Mouse (Mus musculus) induced T-regulatory cell, adult 2 months (primary cell): ENCODE measurements around the gene Cyp2j6.
"Not testable (repeated sequence)": the region's sequence is repeated elsewhere in the genome, so short reads cannot be mapped to it uniquely, and the experiment has no call there.

Experiments
- DNase-seq: peaks from one replicate; pipeline ENCODE4 v3.0.0-alpha.2; 2012; ENCODE audit warnings: low read depth

The Cyp2j6 gene

GRCm38 (mm10) chr4:96553133-96553819, at the start of gene Cyp2j6:
Gene Cyp2j6 (minus strand): TSS chr4:96553661.
- DNase-seq: no peak

DNA sequence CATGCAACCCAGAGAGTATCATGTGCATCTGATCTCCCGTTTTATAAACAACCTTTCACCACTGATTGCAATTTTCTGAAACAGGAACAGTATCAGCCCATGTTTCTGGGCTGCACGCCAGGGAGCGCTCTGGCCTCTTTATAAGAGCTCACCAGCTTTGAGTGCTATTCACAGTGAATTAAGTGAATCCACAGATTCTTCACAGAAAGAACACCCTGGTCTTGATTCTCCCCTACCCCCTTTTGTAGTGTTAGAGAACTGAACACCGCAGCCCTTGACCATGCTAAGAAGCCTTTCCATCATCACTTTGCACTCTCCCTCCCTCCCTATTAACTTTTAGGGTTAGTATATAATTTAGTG, 38.3 kb upstream of the Cyp2j6 start:
- no peak for DNase-seq

- no peak for DNase-seq
These were observed 37.7 kb upstream of the Cyp2j6 start, which contains the start of gene Cyp2j9 for GRCm38 (mm10) chr4:96590911-96591790. Gene Cyp2j9 (minus strand): TSS chr4:96591578.

DNA sequence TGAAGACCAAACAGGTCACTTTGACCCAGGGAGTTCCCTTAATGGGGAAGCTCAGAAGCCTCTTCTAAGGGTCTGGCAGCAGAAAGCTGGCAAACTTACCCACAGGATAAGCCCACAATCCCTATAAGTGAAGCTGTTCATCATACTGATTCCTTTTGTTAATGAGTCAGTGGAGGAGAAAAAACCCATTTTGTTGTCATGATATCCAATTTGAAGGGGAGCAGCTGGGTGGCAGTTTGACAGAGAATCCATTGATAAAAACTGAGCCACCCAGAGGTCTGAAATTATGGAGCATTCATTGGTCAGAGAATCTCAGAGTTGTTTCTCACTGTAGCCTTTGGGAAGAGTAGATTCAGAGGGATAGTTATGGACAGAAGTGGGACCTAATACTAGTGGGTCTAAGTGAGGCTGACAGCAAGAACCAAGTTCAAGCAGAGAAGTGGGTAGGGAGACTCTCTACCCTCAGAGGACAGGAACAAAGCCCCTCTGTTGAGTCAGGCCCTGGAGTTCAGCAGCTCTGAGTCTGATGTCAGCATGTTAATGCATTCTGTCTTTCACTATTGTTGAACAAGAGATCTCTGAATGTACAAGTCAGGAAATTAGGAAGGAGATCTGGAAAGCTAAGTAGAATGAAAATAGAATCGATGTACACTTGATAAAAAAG, 28.1 kb upstream of the Cyp2j6 start:
- DNase-seq: no peak

GRCm38 (mm10) chr4:96580351-96580750, 26.9 kb upstream of the Cyp2j6 start:
- not testable (repeated sequence) for DNase-seq

- DNase-seq: no peak
These were observed 16.0 kb upstream of the Cyp2j6 start for GRCm38 (mm10) chr4:96569442-96569841.

DNA sequence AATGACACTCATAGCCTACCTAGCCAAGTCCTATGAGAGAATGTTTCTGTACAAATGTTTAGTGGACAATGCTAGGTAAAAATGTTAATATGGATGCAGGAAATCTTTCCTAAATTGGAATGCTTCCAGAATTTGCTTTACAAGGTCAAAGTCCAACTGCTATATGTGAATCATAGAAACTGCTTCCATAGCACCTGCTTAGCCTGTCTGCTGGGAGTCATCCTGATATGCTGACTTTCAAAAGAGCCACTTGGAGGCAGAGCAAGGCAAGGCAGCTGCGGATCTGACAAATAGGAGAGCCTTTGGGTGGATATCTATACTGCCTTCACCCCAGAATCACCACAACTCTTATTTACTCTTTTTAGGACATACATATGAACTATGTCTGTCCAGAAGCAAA, 14.5 kb upstream of the Cyp2j6 start:
- DNase-seq: no peak

DNA sequence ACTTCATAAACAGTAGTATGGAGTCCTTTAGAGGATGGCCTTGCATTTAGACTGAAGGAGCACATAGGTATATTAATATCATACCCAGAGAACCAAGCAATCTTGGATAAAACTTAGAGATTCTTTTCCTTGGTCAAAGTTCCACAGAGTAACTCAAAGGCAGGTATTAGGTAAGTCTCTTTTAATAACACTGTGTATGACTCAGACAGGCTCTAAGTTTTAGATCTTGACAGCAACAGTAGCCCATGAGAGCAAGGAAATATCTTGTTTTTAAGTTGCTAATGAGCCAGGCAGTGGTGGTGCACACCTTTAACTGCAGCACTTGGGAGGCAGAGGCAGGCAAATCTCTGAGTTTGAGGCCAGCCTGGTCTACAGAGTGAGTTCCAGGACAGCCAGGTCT, 12.3 kb upstream of the Cyp2j6 start:
- no peak for DNase-seq

GRCm38 (mm10) chr4:96560464-96560863, 7.0 kb upstream of the Cyp2j6 start:
- DNase-seq: no peak

- no peak for DNase-seq
These were observed 6.3 kb upstream of the Cyp2j6 start for GRCm38 (mm10) chr4:96559781-96560180.

- DNase-seq: no peak
These were observed 1.8 kb downstream of the Cyp2j6 start for GRCm38 (mm10) chr4:96551619-96552018.

DNA sequence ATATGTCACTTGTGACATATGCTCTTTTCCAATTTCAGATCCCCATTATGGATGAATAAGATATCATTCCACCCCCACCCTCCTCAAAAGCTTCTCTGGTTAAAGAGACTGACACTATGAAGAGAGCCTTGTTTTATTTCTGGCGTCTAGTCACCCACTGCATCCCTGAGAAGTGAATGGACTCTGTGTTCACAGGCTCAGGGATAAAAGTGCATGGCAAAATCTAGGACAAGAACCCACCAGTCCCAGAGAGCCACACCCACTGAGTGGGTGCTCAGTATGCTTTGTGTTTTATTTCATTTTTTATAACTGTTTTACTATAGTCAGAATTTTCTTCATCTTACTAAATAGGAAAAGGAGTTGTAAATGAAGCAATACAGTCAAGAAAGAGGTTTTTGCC, 7.5 kb downstream of the Cyp2j6 start:
- DNase-seq: no peak

DNA sequence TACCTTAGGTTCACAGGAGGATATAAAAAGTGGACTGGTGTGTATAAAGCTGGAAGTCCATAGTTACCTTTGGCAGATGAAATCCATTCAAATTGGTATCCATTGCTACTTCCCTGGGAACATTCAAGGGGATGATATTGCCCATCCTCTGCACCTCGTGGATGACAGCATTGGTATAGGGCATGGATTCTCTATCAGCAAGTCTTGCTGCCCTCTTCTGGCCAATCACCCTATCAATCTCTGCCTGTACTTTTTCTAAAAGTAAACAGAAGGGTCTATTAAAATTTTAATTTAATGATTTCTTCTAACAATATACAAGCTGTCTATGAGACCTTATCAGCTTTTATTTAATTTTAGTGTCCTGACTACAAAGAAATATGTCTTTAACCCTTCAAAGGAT, 27.7 kb downstream of the Cyp2j6 start:
- DNase-seq: no peak

DNA sequence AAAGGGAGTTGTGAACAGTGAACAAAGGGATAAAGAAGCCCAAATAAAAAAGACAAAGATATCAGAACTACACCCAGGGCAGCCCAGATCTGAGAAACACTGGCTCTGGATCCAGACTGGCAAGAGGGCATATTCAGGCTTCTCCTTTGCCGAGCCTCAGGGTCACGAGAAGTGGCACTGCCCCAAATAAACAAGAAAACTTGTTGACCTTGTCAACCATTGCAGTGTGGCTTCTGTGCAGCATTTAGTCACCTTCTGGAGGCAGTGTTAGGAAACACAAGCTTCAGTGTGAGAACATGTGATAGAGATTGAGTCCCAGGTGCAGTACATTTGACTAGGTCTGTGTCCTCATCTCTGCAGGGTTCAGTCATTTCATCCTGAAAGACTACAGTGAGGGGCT, 31.2 kb downstream of the Cyp2j6 start:
- no peak for DNase-seq

- no peak for DNase-seq
These were observed 43.4 kb downstream of the Cyp2j6 start for GRCm38 (mm10) chr4:96510083-96510482.

- no peak for DNase-seq
These were observed 46.2 kb downstream of the Cyp2j6 start, which contains the start of gene Cyp2j8 for GRCm38 (mm10) chr4:96507286-96507685. Gene Cyp2j8 (minus strand): TSS chr4:96507386.
